Mouse (Mus musculus) heart, embryonic 15.5 days (tissue): ENCODE data around the gene Cfap74. TPM values are rescaled to one million over a fixed set of nuclear protein-coding genes. Genes with fewer than 3 reads are reported as not detected.

ENCODE experiments used
- ATAC-seq: fragments of 200-750 bp; cut with Nextera tagmentation; replicated peaks from 2 replicates; pipeline ENCODE4 v1.8.0; 2017; ENCODE audit warnings: low read depth, moderate TSS enrichment; ENCODE audit not compliant: insufficient number of reproducible peaks, insufficient read depth, low FRiP score
- H3K27ac ChIP-seq: fragments of 300-500 bp; sonication (generic); 2 replicates; pipeline ENCODE4 v1.5.1; 2015; ENCODE audit warnings: mild to moderate bottlenecking, inconsistent platforms
- H3K27me3 ChIP-seq: fragments of 300-500 bp; sonication (generic); 2 replicates; pipeline ENCODE4 v1.6.1; 2015; ENCODE audit warnings: inconsistent platforms
- H3K36me3 ChIP-seq: fragments of 300-500 bp; sonication (generic); 2 replicates; pipeline ENCODE4 v1.6.1; 2015; ENCODE audit warnings: mild to moderate bottlenecking, inconsistent platforms
- H3K4me1 ChIP-seq: fragments of 300-500 bp; sonication (generic); replicated peaks from 2 replicates; pipeline ENCODE4 v1.6.1; 2015; ENCODE audit warnings: inconsistent platforms
- H3K4me2 ChIP-seq: fragments of 300-500 bp; sonication (generic); 2 replicates; pipeline ENCODE4 v1.6.1; 2015; ENCODE audit warnings: inconsistent platforms, mild to moderate bottlenecking, moderate library complexity
- H3K4me3 ChIP-seq: fragments of 300-500 bp; sonication (generic); 2 replicates; pipeline ENCODE4 v1.5.1; 2015; ENCODE audit warnings: mild to moderate bottlenecking, inconsistent platforms
- H3K9ac ChIP-seq: fragments of 300-500 bp; sonication (generic); 2 replicates; pipeline ENCODE4 v1.6.1; 2015; ENCODE audit warnings: mild to moderate bottlenecking, inconsistent platforms
- H3K9me3 ChIP-seq: fragments of 300-500 bp; sonication (generic); replicated peaks from 2 replicates; pipeline ENCODE4 v1.6.1; 2016; ENCODE audit warnings: inconsistent platforms
- WGBS: fragments of 180-500 bp; shearing (Covaris S2); methylation state at CpG from one replicate; pipeline ENCODE4 v1.1.7; 2015; ENCODE audit warnings: mixed read lengths; 5-methylcytosine and 5-hydroxymethylcytosine counted together
- polyA plus RNA-seq: library from polyadenylated mRNA; unstranded; fragments of >200 nt; fragmentation: Nextera tagmentation; extraction: Ambion mirVana; gene quantifications from 2 replicates; pipeline ENCODE4 v1.2.1, GENCODE M21; 2015

Cfap74 gene
- polyA plus RNA-seq, 1 experiment from 2014 or later = 0.60 TPM

DNA sequence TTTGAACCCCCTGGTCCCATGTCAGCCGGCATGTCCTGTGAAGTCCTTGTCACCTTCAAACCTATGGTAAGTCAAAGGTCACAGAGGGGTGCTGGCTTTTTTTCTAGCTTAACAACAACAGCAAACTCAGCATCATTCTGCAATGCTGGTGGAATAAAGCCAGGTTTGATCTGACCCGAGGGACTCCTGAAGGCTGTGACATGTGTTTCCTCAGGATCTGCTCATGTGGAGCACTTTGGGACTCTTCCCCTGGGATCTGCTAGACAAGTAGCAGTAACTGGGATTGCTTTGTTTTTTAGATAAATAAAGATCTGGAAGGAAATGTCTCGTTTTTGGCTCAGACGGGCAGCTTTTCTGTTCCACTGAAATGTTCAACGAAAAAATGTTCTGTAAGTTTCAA is 25.0 kb downstream of the Cfap74 start:
- Histone ChIP-seq H3K27me3 (no peaks in the 10 kb centered on the region), H3K27ac (no peak overlapping the region), H3K9me3 (no peaks in the 10 kb centered on the region), H3K9ac (no peak overlapping the region), H3K4me3 (no peak overlapping the region), H3K4me2 (no peak overlapping the region), H3K36me3 (no peaks in the 10 kb centered on the region), H3K4me1 (no peaks in the 10 kb centered on the region)
- WGBS = 52% methylated on average over 5 of the region's 5 CpGs
- no peak for ATAC-seq

DNA sequence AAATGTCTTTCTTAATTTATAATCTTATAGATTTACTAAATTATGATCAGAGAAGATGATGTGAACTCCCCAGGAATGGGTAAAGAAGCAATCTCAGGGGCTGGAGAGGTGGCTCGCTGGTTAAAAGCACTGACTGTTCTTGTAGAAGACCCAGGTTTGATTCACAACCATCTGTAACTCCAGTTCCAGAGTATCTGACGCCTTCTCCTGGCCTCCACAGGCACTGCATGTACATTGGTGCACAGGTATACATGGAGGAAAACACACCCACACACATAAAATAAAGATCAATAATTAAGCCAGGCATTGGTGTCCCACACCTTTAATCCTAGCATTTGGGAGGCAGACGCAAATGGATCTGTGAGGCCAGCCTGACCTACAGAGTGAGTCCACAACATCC is 33.8 kb downstream of the Cfap74 start:
- Histone ChIP-seq H3K27me3 (no peaks in the 10 kb centered on the region), H3K4me1 (no peaks in the 10 kb centered on the region), H3K36me3 (no peaks in the 10 kb centered on the region), H3K9me3 (no peaks in the 10 kb centered on the region), H3K4me2 (no peak overlapping the region), H3K4me3 (no peak overlapping the region), H3K9ac (no peak overlapping the region), H3K27ac (no peak overlapping the region)
- WGBS = 63% methylated on average over 3 of the region's 3 CpGs
- no peak for ATAC-seq

DNA sequence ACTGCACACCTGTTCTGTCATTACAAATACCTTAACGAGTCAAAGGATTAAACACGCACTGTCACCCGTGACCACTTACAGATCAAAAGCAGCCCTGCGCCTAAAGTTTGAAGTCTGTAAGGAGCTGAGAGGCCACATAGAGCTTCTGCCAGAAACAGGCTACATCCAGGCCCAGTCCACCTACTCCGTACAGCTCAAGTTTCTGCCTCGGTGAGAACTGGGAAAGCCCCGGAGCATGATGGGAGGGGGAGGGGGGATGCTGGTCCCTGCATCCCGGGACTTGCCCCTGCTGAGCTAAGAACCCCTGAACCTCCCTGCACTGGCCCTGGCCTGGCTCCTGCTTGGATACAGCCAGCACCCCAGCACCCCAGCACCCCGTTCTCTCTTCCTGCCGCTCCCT is 42.6 kb downstream of the Cfap74 start:
- H3K27ac ChIP-seq = no peak overlapping the region
- no peaks in the 10 kb centered on the region for H3K27me3 ChIP-seq
- H3K9ac ChIP-seq = no peak overlapping the region
- H3K4me1 ChIP-seq = no peaks in the 10 kb centered on the region
- 31% methylated on average over 9 of the region's 10 CpGs for whole genome bisulfite sequencing
- H3K4me2 ChIP-seq = no peak overlapping the region
- no peaks in the 10 kb centered on the region for H3K36me3 ChIP-seq
- ATAC-seq = no peak
- no peaks in the 10 kb centered on the region for H3K9me3 ChIP-seq
- no peak overlapping the region for H3K4me3 ChIP-seq

DNA sequence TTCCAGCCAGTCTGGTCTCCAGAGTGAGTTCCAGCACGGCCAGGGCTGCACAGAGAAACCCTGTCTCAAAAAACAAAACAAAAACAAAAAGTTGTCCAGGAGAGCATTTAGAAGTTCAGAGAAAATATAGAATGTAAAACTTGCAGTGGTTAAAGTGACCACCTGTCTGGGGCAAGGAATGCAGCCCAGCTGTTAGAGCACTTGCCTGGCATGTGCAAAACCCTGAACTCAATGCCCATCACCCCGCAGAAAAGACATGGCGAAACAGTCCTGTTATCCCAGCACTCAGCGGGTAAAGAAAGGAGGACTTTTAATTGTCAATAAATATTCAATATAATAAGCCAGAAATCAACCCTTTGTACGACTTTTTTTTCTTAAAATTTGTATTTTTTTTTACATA is 49.6 kb downstream of the Cfap74 start:
- Histone ChIP-seq H3K4me3 (no peak overlapping the region), H3K4me1 (no peaks in the 10 kb centered on the region), H3K4me2 (no peak overlapping the region), H3K9me3 (no peaks in the 10 kb centered on the region), H3K27me3 (peaks cover 10% of the 10 kb centered on the region), H3K36me3 (no peaks in the 10 kb centered on the region), H3K27ac (no peak overlapping the region), H3K9ac (no peak overlapping the region)
- WGBS = 76% methylated on average over 5 of the region's 5 CpGs
- ATAC-seq = no peak

DNA sequence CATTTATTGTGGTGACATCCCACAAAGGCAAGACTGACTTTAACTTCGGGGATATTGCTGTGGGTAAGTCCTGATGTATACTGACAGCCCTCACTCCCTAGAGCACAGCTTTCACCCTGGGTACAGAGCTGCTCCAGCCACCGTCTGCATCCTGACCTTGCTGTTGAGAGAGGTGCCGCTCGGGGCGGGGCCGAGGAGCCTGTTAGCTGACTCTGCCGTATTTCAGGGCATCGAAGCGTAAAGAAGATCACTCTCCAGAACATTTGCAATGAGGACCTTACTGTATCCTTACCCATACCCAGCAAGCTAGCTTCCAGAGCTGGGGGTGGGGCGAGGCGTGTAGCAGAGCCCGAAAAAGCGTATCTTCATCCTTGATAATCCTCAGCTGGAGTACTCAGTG is 54.1 kb downstream of the Cfap74 start:
- H3K9me3 ChIP-seq = no peaks in the 10 kb centered on the region
- H3K9ac ChIP-seq = no peak overlapping the region
- H3K4me1 ChIP-seq = no peaks in the 10 kb centered on the region
- no peak overlapping the region for H3K27ac ChIP-seq
- WGBS = 68% methylated on average over 13 of the region's 13 CpGs
- H3K4me2 ChIP-seq = no peak overlapping the region
- ATAC-seq = no peak
- no peaks in the 10 kb centered on the region for H3K36me3 ChIP-seq
- peaks cover 12% of the 10 kb centered on the region for H3K27me3 ChIP-seq
- no peak overlapping the region for H3K4me3 ChIP-seq

DNA sequence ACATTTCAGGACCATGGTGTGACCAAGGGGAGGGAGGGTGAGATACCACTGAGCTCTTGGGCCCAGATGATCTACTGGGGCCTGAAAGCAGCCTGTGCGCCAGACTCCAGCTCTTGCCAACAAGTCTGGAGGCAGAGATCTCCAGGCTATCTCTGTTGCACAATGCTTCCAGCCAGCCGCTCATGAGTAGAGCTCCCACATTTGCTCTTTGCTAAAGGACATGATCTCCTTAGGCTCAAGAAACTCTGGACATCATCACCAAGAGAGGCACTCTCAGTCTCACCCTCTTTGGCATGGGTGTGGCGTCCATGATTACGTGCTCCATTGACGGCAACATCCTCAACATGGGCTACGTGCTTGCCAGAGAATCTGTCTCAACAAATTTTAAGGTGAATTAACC is 54.6 kb downstream of the Cfap74 start:
- Histone ChIP-seq H3K9ac (no peak overlapping the region), H3K27ac (no peak overlapping the region), H3K9me3 (no peaks in the 10 kb centered on the region), H3K4me3 (no peak overlapping the region), H3K4me2 (no peak overlapping the region), H3K36me3 (no peaks in the 10 kb centered on the region), H3K4me1 (no peaks in the 10 kb centered on the region), H3K27me3 (peaks cover 15% of the 10 kb centered on the region)
- WGBS = 86% methylated on average over 6 of the region's 6 CpGs
- no peak for ATAC-seq

DNA sequence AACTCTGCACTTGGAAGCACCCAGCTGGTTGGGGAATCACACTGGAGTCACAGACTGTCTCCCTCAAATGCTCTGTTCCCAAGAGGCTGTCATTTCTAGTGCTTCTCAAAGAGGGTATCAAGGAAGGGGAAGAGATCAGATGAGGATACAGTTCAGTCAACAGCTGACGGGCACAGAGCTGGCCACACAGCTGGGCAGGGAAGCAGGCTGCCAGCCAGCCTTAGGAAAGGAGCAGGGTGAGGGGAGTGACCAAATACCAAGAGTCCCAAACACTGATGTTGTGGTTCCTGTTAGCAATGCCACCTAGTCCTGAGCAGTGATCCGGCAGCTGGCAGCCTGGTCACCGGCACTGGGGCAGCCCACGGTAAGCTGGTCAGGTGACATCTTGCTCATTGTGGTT is 55.1 kb downstream of the Cfap74 start:
- Histone ChIP-seq H3K4me1 (peaks cover 2% of the 10 kb centered on the region), H3K4me3 (no peak overlapping the region), H3K27ac (no peak overlapping the region), H3K4me2 (no peak overlapping the region), H3K27me3 (peaks cover 18% of the 10 kb centered on the region), H3K9ac (no peak overlapping the region), H3K36me3 (no peaks in the 10 kb centered on the region), H3K9me3 (no peaks in the 10 kb centered on the region)
- no peak for ATAC-seq
- WGBS = 88% methylated on average over 4 of the region's 4 CpGs

DNA sequence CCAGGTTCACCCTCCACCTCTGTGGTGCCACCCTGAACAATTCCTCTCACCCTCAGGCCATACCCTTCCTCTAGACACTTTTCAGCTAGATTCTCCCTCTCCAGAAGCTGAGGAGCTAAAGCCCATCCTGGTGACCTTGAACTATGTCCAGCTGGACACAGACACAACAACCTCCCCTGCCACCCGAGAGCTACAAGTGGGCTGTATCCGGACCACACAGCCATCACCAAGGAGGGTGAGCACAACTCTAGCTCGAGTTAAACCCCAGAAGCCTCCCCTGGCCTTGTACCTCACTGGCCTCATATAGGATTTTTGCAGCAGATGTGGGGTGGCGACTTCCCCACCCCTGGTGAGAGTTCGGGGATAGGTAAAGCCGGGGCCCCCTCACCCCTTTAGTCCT is 56.6 kb downstream of the Cfap74 start:
- no peak for ATAC-seq
- peaks cover 24% of the 10 kb centered on the region for H3K27me3 ChIP-seq

DNA sequence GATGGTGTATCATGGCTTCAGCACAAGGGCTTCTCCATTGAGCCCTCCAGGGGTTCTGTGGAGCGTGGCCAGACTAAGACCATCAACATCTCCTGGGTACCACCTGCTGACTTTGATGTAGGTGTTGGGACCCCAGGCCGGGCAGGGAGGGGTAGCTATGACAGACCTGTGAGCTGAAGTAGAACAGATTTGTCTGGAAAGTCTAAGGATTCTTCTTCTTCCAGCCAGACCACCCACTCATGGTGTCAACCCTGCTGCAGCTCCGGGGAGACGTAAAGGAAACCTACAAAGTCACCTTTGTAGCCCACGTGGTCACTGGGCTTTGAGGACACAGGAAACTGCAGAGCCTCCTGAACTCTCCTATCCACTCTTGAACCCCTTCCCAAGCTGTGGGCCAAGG is 57.1 kb downstream of the Cfap74 start:
- ATAC-seq = no peak
- peaks cover 24% of the 10 kb centered on the region for H3K27me3 ChIP-seq
- H3K4me1 ChIP-seq = peaks cover 6% of the 10 kb centered on the region
- H3K27ac ChIP-seq = no peak overlapping the region
- H3K9me3 ChIP-seq = no peaks in the 10 kb centered on the region
- 84% methylated on average over 5 of the region's 5 CpGs for WGBS
- H3K9ac ChIP-seq = no peak overlapping the region
- H3K4me3 ChIP-seq = no peak overlapping the region
- H3K36me3 ChIP-seq = no peaks in the 10 kb centered on the region
- H3K4me2 ChIP-seq = no peak overlapping the region

More for the DNA sequence above, 56.6 kb downstream of the Cfap74 start:
- Histone ChIP-seq H3K36me3 (no peaks in the 10 kb centered on the region), H3K9me3 (no peaks in the 10 kb centered on the region), H3K27ac (no peak overlapping the region), H3K4me3 (no peak overlapping the region), H3K9ac (no peak overlapping the region), H3K4me2 (no peak overlapping the region), H3K4me1 (peaks cover 6% of the 10 kb centered on the region)
- WGBS = 70% methylated on average over 6 of the region's 6 CpGs

DNA sequence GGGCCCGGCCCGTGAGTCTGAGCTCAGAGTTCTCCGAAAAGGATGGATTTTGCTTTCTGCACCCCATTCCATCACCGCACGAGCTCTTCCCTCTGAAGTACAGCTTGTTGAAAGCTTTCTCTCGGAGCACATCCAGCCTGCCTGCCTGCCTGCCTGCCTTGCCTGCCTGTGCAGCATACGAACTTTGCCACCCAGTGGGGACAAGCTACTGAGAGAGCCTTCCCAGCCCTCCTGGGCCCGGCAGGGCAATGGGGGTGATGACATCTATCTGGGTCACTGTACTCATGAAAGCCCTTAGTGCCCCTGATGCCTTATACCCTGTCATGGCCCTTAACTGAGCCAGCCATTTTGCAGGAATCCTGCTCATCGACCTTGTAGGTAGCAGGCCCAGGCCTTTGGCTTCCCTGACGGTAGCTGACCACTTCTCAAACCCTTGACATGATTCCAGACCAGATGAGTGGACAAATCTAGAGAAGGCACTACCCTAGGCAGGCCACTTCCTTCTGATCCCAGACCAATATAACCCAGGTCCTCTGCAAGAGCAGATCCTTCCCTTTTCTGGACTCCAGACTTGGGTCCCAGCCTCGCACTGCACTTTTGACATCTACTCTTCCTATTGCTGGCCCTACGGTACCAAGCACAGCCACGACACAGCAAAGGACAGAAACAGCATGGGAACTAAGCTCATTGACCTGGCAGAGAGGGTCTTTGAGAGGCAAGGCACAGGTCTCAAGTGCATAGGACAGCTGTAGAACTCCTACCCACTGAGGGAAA is 58.4 kb downstream of the Cfap74 start:
- Histone ChIP-seq H3K4me2 (no peak overlapping the region), H3K9ac (no peak overlapping the region), H3K4me3 (no peak overlapping the region), H3K36me3 (no peaks in the 10 kb centered on the region), H3K4me1 (peaks cover 6% of the 10 kb centered on the region), H3K27ac (no peak overlapping the region), H3K9me3 (no peaks in the 10 kb centered on the region), H3K27me3 (peaks cover 20% of the 10 kb centered on the region)
- ATAC-seq = no peak
- WGBS = 73% methylated on average over 13 of the region's 13 CpGs

DNA sequence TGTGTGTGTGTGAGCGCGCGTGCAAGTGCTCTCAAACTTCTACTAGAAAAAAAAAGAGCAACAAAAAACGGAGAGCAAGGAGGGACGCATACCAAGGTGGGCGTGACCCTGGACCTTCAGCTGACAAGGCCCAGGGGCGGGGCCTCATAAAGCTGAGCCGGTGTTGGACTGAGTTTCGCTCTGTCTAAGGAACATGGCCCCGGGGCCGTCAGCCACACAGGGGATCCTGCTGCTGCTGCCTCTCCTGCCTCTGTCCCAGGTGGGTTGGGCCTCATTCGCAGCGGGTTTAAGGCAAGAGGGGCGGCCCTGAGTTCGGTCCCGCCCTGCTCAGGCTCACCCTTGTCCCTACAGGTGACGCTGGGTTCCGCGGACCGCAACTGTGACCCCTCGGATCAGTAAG is 60.0 kb downstream of the Cfap74 start, which contains the start of gene Tmem52:
Gene Tmem52 (plus strand): TSS at position 163 of the 400 bp plus-strand sequence.
- WGBS = 10% methylated on average over 21 of the region's 21 CpGs

More for the DNA sequence above, 60.0 kb downstream of the Cfap74 start, which contains the start of gene Tmem52:
- Histone ChIP-seq H3K27ac (no peak within 1 kb of the TSS), H3K4me1 (peaks cover 14% of the 10 kb centered on the region), H3K36me3 (no peaks in the 10 kb centered on the region), H3K4me3 (peak within 1 kb of the TSS; percentile 37), H3K9ac (0 out of 2 replicates have a peak within 1 kb of the TSS, but pooled peaks have one; percentile 14), H3K4me2 (peak within 1 kb of the TSS; percentile 63), H3K27me3 (peaks cover 17% of the 10 kb centered on the region), H3K9me3 (no peaks in the 10 kb centered on the region)
- 0 out of 2 replicates have a peak, but pooled peaks have one; percentile 12 for ATAC-seq
